Mouse (Mus musculus) left cerebral cortex, postnatal 10 days (tissue): ENCODE data around the gene Gm13030. TPM values are rescaled to one million over a fixed set of nuclear protein-coding genes. Genes with fewer than 3 reads are reported as not detected.
"Not testable (repeated sequence)": the region's sequence is repeated elsewhere in the genome, so short reads cannot be mapped to it uniquely, and the experiment has no call there.

Source experiments
- DNase-seq, 2 experiments: peaks; one replicate each; pipeline ENCODE4 v3.0.0; 2021 to 2022; ENCODE audit warnings: low spot score in 2 of 2, mixed read lengths in 1 of 2; ENCODE audit errors: extremely low spot score in 1 of 2
- intact Hi-C: fragments of 180-260 bp; cut with DNase I; formaldehyde crosslinking; loops from one replicate; pipeline ENCODE4 v1.15.1; 2025
- total RNA-seq, 2 experiments: library from RNA; stranded (reverse); gene quantifications; 2 replicates each; pipeline ENCODE4 v1.2.3; 2021

Gm13030 gene
- total RNA-seq, 2 experiments from 2014 or later = not detected

- DNase-seq = no peak
- intact Hi-C loops = no loop called here
These were observed 2.2 kb upstream of the Gm13030 start for GRCm38 (mm10) chr4:138875986-138876385.

GRCm38 (mm10) chr4:138875275-138875674 lies 1.5 kb upstream of the Gm13030 start:
- DNase-seq, intact Hi-C loops: not testable (repeated sequence)

DNA sequence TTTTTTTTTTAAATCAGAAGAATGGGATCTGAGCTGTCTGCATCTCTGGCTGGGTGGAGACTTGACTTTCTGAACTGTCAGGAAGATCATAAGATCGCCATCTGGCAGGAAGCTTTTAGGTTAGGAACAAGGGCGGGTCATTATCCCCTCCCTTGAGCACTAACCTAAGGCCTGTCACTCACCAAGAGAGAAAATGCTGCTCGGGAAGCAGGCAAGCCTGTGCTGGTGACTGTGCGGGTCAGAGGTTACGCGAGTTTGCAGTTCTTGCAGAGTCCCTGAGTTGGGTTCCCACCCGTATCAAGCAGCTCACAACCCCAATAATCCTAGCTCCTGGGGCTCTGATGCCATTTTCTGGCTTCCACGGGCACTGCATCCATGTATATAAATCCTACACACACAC lies 5.1 kb downstream of the Gm13030 start:
- intact Hi-C loops = no loop called here
- no peak for DNase-seq

GRCm38 (mm10) chr4:138866413-138866812 lies 7.4 kb downstream of the Gm13030 start:
- peak; percentile 67 to 76 for DNase-seq

GRCm38 (mm10) chr4:138865991-138866390 lies 7.8 kb downstream of the Gm13030 start:
- intact Hi-C loops = loop anchor here (1.0 kb wide), 1 partner anchor 18 kb away; no protein-coding TSS in a partner anchor

More at GRCm38 (mm10) chr4:138866413-138866812, 7.4 kb downstream of the Gm13030 start:
- intact Hi-C loops = loop anchor here (1.0 kb wide), 1 partner anchor 18 kb away; no protein-coding TSS in a partner anchor

DNA sequence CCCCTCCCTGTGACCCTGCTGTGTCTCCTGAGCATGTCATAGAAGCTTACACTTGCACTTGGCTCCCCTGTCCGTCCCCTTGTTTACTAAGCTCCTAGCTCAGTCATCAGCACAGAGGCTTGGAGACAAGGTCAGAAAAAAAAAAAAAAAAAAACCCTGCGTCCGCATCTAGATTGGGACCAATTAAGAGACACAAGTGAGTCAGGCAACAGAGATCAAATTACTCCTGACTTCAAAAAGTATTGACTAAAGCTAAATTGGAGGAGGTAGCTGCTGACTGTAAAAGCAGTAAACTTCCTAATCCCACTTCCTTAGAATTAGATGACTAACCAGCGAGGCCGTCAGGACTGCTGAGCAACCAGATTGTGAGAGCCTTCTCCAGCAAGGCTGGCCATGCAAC lies 8.7 kb downstream of the Gm13030 start:
- peak in 1 of 2 experiments; percentile 15 for DNase-seq
- intact Hi-C loops = no loop called here

More at GRCm38 (mm10) chr4:138865991-138866390, 7.8 kb downstream of the Gm13030 start:
- peak in 1 of 2 experiments; percentile 16 for DNase-seq

GRCm38 (mm10) chr4:138863344-138863998 lies 10.3 kb downstream of the Gm13030 start, which contains the start of gene Pla2g5:
Gene Pla2g5, minus strand, starts transcription at chr4:138863482.
- intact Hi-C loops = no loop called here
- peak in 1 of 2 experiments; percentile 47 for DNase-seq

DNA sequence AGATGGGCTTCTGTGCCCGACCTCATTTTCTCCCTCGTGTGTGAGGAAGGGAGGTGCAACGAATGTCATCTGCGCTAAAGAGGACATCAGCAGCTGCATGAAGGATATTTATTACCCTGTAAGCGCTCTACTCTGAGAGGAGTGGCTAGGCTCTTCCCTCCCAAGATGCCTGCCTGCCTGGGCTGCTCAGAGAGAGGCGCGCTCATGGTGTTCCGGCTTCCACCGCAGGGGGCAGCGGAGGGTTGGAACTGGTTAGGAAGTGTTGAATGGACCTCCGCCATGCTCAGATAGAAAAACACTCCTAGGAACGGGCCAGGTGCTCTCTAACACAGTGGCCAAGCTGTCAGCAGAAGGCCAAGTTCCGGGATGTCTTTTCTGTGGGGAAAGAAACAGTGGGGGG lies 14.0 kb downstream of the Gm13030 start:
- intact Hi-C loops = loop anchor here (10.0 kb wide), 2 partner anchors 305 to 545 kb away; no protein-coding TSS in a partner anchor
- DNase-seq = peak; percentile 67 to 88

DNA sequence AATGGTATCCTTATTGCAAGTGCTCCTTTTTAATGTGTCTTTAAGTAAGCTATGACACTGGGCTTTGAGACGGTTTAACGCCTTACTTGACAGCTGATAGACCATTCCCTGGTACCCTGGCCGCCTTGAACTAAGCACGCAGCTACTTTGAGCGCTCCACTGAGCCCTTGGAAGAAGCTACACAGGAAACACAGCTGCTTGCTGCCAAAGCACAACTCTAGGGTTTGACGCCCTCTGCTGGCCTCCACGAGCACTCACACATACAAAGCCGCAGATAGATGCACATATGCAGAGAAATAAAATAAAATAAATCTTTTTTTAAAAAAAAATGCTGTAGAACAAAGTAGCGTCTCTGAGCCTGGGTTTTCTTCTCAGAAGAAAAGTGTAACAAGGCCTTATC lies 14.5 kb downstream of the Gm13030 start:
- intact Hi-C loops = loop anchor here (10.0 kb wide), 2 partner anchors 304 to 544 kb away; no protein-coding TSS in a partner anchor
- peak in 1 of 2 experiments; percentile 66 for DNase-seq

- DNase-seq = no peak
- intact Hi-C loops = loop anchor here (10.0 kb wide), 2 partner anchors 304 to 544 kb away; no protein-coding TSS in a partner anchor
These were observed 15.3 kb downstream of the Gm13030 start for GRCm38 (mm10) chr4:138858446-138858845.

DNA sequence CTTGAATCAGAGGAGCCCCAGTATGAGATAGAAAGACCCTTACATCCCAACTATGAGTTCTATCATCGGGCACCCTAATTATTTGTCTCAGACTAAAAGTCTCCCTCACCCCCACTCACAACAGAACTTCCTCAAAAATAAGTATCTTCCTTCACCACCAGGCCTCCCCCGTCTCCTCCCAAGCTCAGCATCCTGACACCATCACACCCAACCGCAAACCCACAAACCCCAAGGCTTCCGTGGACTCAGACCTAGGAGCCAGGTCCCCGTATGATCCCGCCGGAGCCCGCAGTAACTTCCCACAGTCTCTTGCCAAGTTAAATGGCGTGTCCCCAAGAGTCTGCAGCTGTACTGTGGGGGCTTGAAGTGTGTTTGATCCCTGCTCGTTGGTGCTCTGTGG lies 16.2 kb downstream of the Gm13030 start:
- DNase-seq = no peak
- intact Hi-C loops = loop anchor here (10.0 kb wide), 2 partner anchors 303 to 543 kb away; no protein-coding TSS in a partner anchor

GRCm38 (mm10) chr4:138856491-138856890 lies 17.3 kb downstream of the Gm13030 start:
- intact Hi-C loops = loop anchor here (10.0 kb wide), 2 partner anchors 302 to 542 kb away; no protein-coding TSS in a partner anchor
- DNase-seq = peak; percentile 66 to 83

DNA sequence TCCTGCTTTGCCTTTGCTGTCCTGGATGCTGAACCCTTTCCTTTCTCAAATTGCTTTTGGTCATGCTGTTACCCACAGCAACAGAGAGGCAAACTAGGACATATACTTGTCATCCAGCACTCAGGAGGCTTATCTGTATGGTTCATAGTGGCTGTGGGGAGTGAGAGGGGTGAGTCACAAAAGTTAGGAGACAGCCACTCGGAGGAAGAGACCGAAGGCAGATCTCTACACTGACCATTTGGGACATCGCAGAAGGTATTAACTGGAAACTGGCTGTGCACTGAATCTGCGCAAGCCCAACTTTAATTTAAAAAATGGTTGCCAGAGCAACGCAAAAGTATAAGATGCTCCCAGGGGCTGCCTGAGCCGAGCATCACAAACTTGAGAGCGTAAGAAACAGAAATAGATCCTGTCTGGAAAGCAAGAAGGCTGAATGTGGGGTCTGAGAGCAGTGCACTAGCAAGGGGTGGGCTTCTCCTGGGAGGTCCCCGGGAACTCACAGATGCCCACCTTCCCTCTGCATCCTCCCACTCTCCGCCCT lies 18.6 kb downstream of the Gm13030 start:
- DNase-seq = peak in 1 of 2 experiments; percentile 55
- intact Hi-C loops = loop anchor here (10.0 kb wide), 2 partner anchors 300 to 540 kb away; no protein-coding TSS in a partner anchor

- intact Hi-C loops = loop anchor here (5.0 to 10.0 kb wide), 3 partner anchors 146 to 538 kb away; no protein-coding TSS in a partner anchor
- no peak for DNase-seq
These were observed 20.8 kb downstream of the Gm13030 start for GRCm38 (mm10) chr4:138852961-138853360.

GRCm38 (mm10) chr4:138851463-138851862 lies 22.3 kb downstream of the Gm13030 start:
- intact Hi-C loops = loop anchor here (1.0 to 10.0 kb wide), 5 partner anchors 102 to 537 kb away; no protein-coding TSS in a partner anchor

GRCm38 (mm10) chr4:138841386-138841785 lies 32.4 kb downstream of the Gm13030 start:
- DNase-seq = peak; percentile 80 to 88
- intact Hi-C loops = no loop called here

More at GRCm38 (mm10) chr4:138851463-138851862, 22.3 kb downstream of the Gm13030 start:
- peak; percentile 73 to 79 for DNase-seq

DNA sequence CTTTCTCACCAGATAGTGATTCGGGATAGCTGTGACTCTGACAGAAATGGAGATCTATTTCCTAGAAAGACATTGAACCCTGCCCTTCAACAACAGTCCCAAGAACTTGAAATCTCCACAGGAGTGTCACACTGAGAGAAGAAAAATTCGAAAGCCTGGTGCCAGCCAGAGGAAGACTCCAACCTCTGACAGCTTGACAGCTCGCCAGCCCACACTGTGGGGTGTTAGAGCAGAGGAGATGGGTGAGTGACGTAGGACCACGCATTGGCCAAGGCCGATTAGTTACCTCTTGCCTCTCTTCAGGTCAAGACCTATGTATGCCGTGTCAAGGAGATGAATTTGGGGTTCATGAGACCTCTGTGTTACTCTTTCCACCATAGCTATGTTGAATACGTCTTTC lies 33.0 kb downstream of the Gm13030 start:
- DNase-seq = no peak
- intact Hi-C loops = no loop called here

DNA sequence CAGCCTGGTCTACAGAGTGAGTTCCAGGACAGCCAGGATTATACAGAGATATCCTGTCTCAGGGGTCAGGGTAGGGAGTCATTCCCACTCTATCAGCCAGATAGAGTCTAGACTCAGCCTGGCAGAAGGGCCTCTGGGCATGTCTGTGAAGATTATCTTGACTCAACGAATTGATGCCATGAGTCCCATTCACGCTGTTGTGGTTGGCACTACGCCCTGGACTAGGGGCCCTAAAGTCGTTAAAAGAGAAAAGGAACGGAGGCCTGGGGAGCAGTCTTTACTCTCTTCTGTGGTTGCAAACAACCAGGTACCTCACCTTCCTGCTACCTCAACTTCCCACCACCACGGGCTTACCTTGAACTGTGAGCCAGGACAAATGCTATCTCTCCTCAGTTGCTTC lies 34.0 kb downstream of the Gm13030 start:
- no peak for DNase-seq
- intact Hi-C loops = no loop called here

DNA sequence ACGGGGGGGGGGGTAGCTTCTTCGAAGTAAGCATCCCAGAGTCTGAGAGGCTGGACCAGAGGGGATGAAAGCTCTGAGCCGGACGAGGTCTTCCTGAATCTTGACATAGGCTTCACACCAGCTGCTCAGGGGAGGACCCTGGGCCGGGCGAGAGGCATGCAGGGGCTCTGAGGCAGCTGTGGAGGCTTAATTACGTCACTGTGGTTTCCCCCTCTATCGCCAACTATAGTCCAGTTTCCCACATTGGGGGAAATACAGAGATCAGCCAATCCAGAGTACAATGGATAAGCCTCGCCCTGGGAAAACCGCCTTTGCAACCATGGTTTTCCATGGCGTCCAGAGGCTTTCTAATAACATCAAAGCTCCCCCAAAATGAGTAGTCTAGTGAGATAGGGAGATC lies 46.6 kb downstream of the Gm13030 start:
- DNase-seq = no peak
- intact Hi-C loops = no loop called here
